Mouse (Mus musculus) megakaryocyte, embryonic 14.5 days (primary cell): Measurements from ENCODE around the gene Slamf9.

Experiments
- FLI1 ChIP-seq: IDR thresholded peaks from 2 replicates; pipeline ENCODE4 v1.6.1; 2012; ENCODE audit warnings: low read length, inconsistent platforms, mixed read lengths
- GATA1 ChIP-seq: IDR thresholded peaks from 3 replicates; pipeline ENCODE4 v1.6.1; 2012; ENCODE audit warnings: mixed read lengths, low read length, inconsistent platforms, borderline replicate concordance

GRCm38 (mm10) chr1:172472909-172473308 is 2.2 kb upstream of the Slamf9 start:
- no peak for TF ChIP-seq GATA1
- no peak for TF ChIP-seq FLI1
